Mouse (Mus musculus) intestine, embryonic 15.5 days (tissue): ENCODE measurements around the gene C2cd3. TPM values are rescaled to one million over a fixed set of nuclear protein-coding genes. Genes with fewer than 3 reads are reported as not detected.

Source experiments
- ATAC-seq: fragments of 200-750 bp; cut with Nextera tagmentation; 2 replicates; pipeline ENCODE4 v1.8.0; 2017; ENCODE audit warnings: moderate TSS enrichment, moderate library complexity
- H3K27ac ChIP-seq: fragments of 300-500 bp; sonication (generic); 2 replicates; pipeline ENCODE4 v1.5.1; 2015; ENCODE audit warnings: mild to moderate bottlenecking, inconsistent platforms
- H3K27me3 ChIP-seq: fragments of 300-500 bp; sonication (generic); replicated peaks from 2 replicates; pipeline ENCODE4 v1.6.1; 2015; ENCODE audit warnings: inconsistent platforms
- H3K36me3 ChIP-seq: fragments of 300-500 bp; sonication (generic); 2 replicates; pipeline ENCODE4 v1.6.1; 2015; ENCODE audit warnings: inconsistent platforms
- H3K4me1 ChIP-seq: fragments of 300-500 bp; sonication (generic); replicated peaks from 2 replicates; pipeline ENCODE4 v1.6.1; 2015; ENCODE audit warnings: inconsistent platforms
- H3K4me2 ChIP-seq: fragments of 300-500 bp; sonication (generic); replicated peaks from 2 replicates; pipeline ENCODE4 v1.6.1; 2015; ENCODE audit warnings: mild to moderate bottlenecking, inconsistent platforms
- H3K4me3 ChIP-seq: fragments of 300-500 bp; sonication (generic); replicated peaks from 2 replicates; pipeline ENCODE4 v1.5.1; 2015; ENCODE audit warnings: inconsistent platforms
- H3K9ac ChIP-seq: fragments of 300-500 bp; sonication (generic); 2 replicates; pipeline ENCODE4 v1.6.1; 2015; ENCODE audit warnings: inconsistent platforms
- H3K9me3 ChIP-seq: fragments of 300-500 bp; sonication (generic); 2 replicates; pipeline ENCODE4 v1.6.1; 2016; ENCODE audit warnings: inconsistent platforms
- WGBS: fragments of 180-500 bp; shearing (Covaris S2); methylation state at CpG from one replicate; pipeline ENCODE4 v1.1.7; 2015; 5-methylcytosine and 5-hydroxymethylcytosine counted together
- polyA plus RNA-seq: library from polyadenylated mRNA; unstranded; fragments of >200 nt; fragmentation: Nextera tagmentation; extraction: Ambion mirVana; gene quantifications from 2 replicates; pipeline ENCODE4 v1.2.1, GENCODE M21; 2015

The C2cd3 gene
- polyA plus RNA-seq, 1 experiment from 2014 or later, result 13.3 TPM

DNA sequence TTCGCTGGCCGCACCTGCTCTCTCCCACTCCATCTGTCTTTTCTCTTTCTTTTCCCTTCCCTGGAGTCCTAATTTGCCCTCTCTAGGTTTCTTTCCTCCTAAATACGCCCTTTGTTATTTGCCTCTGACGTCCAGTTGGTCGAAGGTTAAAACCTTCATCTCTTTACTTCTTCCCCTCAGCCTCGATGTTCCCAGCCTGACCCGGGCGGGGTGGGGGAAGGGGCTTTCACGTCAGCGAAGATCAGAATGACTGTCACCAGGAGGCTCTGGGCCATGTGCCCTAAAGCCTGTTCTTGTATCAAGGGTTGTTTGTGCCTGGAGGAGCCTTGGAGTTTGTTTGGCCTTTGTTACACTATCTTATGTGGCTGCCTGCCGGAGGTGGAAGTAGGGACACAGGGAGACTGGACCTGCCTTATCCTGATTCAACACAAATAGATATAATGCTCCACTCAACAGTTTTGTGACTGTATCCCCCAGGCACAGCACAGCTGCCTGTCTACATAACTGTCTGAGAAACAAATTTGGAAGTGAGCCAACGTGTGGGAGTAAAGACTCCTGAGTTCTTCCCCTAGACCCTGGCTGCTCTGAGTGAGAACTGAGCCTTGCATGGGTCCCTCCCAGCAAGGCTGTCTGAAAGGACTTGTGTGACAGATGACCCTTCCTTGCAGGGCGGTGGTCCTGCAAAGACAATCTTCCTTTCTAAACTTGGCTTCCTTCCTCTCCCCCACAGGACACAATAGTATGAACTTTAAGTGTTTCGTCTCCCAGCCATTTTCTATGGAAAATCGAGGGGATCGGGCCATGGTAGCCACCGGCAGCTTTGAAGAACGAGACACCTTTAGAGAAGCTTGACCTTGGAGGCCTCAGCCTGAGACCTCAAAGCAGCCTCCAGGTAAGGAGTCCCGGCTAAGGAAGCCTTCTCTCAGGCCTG is 121.7 kb downstream of the C2cd3 start:
- Histone ChIP-seq H3K4me3 (peak overlapping the region; percentile 52), H3K27ac (peak overlapping the region; percentile 78), H3K9me3 (no peaks in the 10 kb centered on the region), H3K36me3 (peaks cover 18% of the 10 kb centered on the region), H3K27me3 (no peaks in the 10 kb centered on the region), H3K9ac (peak overlapping the region; percentile 57), H3K4me2 (peak overlapping the region; percentile 90), H3K4me1 (peaks cover 36% of the 10 kb centered on the region)
- 0 out of 2 replicates have a peak, but pooled peaks have one; percentile 5 for ATAC-seq
- 23% methylated on average over 19 of the region's 19 CpGs for WGBS

DNA sequence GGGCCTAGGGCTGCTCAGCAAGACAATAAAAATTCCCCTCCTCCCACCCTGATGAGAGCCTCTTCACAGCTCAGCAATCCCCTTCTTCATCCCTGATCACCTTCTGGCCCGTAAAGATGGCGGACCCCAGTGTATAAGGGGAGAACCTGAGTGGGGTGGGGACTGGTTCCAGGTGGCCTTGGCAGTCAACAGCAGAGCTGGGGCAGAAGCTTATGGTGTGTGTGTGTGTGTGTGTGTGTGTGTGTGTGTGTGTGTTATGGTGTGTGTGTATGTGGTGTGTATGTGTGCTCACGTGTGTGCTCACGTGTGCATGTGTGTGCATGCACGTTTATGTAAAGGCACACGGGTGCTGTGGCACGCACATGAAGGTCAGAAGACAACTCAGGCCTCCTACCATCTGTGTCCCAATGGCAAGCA is 122.4 kb downstream of the C2cd3 start:
- Histone ChIP-seq H3K4me1 (peaks cover 34% of the 10 kb centered on the region), H3K27ac (peak overlapping the region; percentile 78), H3K9me3 (no peaks in the 10 kb centered on the region), H3K27me3 (no peaks in the 10 kb centered on the region), H3K4me2 (peak overlapping the region; percentile 90), H3K36me3 (peaks cover 24% of the 10 kb centered on the region), H3K4me3 (peak overlapping the region; percentile 52), H3K9ac (peak overlapping the region; percentile 57)
- no peak for ATAC-seq
- WGBS, result 71% methylated on average over 7 of the region's 7 CpGs

DNA sequence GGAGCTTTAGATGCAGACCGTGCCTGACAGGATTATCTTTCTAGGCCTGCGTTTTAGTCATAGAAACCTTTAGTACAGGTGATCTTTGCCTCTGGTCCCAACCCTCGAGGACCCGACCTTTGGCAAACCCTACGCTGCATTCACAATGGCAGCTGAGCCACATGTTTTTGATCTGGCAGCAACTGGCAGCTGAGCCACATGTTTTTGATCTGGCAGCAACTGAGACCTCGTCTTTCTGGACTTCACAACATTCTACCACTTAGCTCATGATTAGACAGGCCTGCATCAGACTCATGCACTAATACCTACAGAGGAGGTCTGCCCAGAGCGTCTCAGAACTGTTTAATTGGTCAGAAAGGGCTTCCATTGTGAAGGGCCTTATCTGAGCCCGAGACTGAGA is 123.0 kb downstream of the C2cd3 start:
- ATAC-seq, result no peak
- Histone ChIP-seq H3K36me3 (peaks cover 27% of the 10 kb centered on the region), H3K4me3 (peak overlapping the region; percentile 52), H3K9ac (peak overlapping the region; percentile 34), H3K4me1 (peaks cover 34% of the 10 kb centered on the region), H3K4me2 (peak overlapping the region; percentile 90), H3K9me3 (no peaks in the 10 kb centered on the region), H3K27me3 (no peaks in the 10 kb centered on the region), H3K27ac (peak overlapping the region; percentile 78)
- WGBS, result 47% methylated on average over 8 of the region's 8 CpGs

DNA sequence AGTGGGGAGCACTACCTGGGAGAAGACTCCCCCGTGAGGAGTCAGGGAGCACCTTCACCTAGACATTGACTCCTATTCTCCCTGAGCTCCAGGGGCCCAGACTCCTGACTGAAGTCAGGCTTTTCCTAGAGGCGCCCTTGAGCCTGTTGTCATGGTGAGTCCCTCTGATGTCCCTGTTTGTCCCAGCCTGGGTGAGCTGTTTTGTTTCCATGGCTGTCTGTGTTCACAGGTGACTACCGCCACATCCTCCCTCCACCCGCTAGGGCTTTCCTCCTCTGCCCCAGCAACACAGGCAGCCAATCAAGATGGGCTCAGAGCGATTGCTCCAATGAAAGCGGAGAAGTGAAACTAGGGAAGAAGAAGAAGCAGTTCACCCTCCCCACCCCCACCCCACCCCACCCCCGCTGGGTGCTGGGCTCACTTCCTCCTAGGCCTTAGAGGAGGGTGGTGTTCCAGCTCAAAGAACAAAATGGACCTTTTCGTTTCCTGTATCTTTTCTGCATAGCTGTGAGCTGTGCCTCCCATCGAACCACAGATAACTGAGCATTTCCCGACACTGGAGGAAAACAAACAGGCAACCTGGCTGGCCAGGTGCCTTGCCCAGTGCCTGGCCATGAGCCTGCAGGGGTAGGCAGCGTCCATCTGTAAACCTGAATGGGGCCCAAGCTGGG is 123.7 kb downstream of the C2cd3 start:
- peak; percentile 68 for ATAC-seq
- Histone ChIP-seq H3K4me2 (peak overlapping the region; percentile 90), H3K4me3 (peak overlapping the region; percentile 52), H3K4me1 (peaks cover 34% of the 10 kb centered on the region), H3K27me3 (no peaks in the 10 kb centered on the region), H3K27ac (peak overlapping the region; percentile 78), H3K9me3 (no peaks in the 10 kb centered on the region), H3K9ac (peak overlapping the region; percentile 34; the same call in 1 of the 2 replicates), H3K36me3 (peaks cover 27% of the 10 kb centered on the region)
- 21% methylated on average over 11 of the region's 11 CpGs for WGBS

DNA sequence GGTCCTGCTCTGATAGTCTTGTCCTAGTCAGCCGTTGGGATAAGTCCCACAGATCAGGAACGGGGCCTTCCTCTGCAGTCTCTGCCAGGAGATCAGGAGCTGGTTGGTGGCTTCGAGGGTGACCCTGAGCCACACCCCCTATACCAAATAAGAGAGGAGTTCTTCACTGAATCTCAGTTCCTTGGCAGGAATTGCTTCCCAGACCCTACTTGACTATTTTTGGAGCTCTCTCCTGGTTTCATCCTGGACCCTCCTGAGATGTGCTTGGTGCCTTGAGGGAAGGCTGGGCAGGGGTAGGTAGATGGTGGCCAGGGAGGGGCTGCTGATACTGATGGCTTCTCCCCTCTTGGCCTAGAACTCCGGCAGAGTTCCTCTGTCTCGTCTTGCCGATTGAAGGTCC is 124.3 kb downstream of the C2cd3 start:
- Histone ChIP-seq H3K27me3 (no peaks in the 10 kb centered on the region), H3K4me1 (peaks cover 34% of the 10 kb centered on the region), H3K9me3 (no peaks in the 10 kb centered on the region), H3K27ac (peak overlapping the region; percentile 78), H3K36me3 (peaks cover 27% of the 10 kb centered on the region), H3K4me3 (no peak overlapping the region), H3K9ac (no peak overlapping the region), H3K4me2 (peak overlapping the region; percentile 90)
- no peak for ATAC-seq
- 64% methylated on average over 6 of the region's 6 CpGs for WGBS

DNA sequence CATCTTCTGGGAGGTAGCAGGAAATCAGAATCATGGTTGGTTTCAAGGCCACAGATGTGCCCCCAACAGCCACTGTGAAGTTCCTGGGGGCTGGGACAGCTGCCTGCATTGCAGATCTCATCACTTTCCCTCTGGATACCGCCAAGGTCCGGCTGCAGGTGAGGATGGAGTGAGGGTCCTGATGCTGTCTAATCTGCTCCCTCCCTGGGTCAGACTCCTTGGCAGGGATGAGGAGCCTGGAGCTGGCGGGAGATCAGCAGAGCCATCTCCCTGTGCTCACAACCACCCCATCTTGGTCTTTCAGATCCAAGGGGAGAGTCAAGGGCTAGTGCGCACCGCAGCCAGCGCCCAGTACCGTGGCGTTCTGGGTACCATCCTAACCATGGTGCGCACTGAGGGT is 124.8 kb downstream of the C2cd3 start:
- 97% methylated on average over 9 of the region's 9 CpGs for WGBS
- Histone ChIP-seq H3K36me3 (peaks cover 27% of the 10 kb centered on the region), H3K4me2 (peak overlapping the region; percentile 90; the same call in 1 of the 2 replicates), H3K27me3 (no peaks in the 10 kb centered on the region), H3K4me3 (no peak overlapping the region), H3K4me1 (peaks cover 34% of the 10 kb centered on the region), H3K9me3 (no peaks in the 10 kb centered on the region), H3K27ac (0 out of 2 replicates have a peak overlapping the region, but pooled peaks have one; percentile 78), H3K9ac (no peak overlapping the region)
- ATAC-seq, result no peak

DNA sequence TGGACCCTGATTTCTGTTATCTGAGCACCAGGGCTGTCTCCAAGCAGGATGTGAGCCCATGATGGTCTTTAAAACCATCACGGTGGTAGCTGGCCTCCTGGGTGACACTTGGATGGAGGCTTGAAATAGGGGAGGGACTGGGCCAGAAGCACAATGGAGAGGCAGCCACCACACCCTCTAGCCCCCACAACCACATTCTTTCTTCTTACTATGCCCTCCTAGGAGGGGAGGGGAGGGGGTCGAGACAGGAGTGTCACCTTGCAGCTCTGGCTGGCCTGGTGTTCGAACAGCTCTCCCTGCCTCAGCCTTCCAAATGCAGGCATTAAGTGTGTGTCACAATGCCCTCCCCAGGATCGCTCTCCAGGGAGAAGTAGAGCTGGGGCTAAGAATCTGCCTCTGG is 125.4 kb downstream of the C2cd3 start:
- ATAC-seq, result no peak
- peaks cover 27% of the 10 kb centered on the region for H3K36me3 ChIP-seq
- H3K27me3 ChIP-seq, result no peaks in the 10 kb centered on the region
- H3K27ac ChIP-seq, result no peak overlapping the region
- H3K4me3 ChIP-seq, result no peak overlapping the region
- H3K9me3 ChIP-seq, result no peaks in the 10 kb centered on the region
- H3K9ac ChIP-seq, result no peak overlapping the region
- H3K4me2 ChIP-seq, result no peak overlapping the region
- H3K4me1 ChIP-seq, result peaks cover 33% of the 10 kb centered on the region
- 90% methylated on average over 4 of the region's 4 CpGs for WGBS

DNA sequence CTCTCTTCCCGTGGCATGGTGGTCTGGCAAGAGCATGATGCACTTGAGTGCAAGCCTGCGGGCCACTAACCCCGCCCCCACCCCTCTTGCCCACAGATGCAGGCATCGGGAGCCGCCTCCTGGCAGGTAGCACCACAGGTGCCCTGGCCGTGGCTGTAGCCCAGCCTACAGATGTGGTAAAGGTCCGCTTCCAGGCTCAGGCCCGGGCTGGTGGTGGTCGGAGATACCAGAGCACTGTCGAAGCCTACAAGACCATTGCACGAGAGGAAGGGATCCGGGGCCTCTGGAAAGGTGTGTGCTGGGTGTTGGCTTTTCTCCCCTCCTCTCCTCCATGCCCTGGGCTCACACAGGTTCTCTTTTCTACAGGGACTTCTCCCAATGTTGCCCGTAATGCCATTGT is 125.9 kb downstream of the C2cd3 start:
- no peaks in the 10 kb centered on the region for H3K27me3 ChIP-seq
- no peaks in the 10 kb centered on the region for H3K9me3 ChIP-seq
- no peak for ATAC-seq
- H3K4me1 ChIP-seq, result peaks cover 28% of the 10 kb centered on the region
- peaks cover 27% of the 10 kb centered on the region for H3K36me3 ChIP-seq
- no peak overlapping the region for H3K4me3 ChIP-seq
- H3K4me2 ChIP-seq, result no peak overlapping the region
- no peak overlapping the region for H3K9ac ChIP-seq
- H3K27ac ChIP-seq, result no peak overlapping the region
- WGBS, result 91% methylated on average over 13 of the region's 13 CpGs

DNA sequence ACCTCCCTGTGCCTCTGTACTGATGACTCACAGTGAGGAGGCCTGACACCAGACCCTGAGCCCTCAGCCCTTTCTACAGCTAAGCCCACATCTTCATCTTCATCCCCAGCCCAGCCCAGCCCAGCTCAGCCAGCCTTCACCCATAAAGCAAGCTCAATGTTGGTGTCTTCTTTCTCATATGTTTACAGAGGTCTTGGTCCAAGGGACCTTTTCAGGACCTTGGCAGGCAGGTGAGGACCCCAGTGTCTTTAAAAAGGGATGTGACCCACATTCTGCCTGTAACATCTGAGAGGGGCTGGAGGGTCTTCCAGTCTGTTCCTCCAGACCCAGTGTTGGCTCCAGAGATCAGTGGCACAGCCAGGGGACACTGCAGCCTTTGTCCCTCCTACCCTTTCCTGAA is 127.4 kb downstream of the C2cd3 start:
- Histone ChIP-seq H3K36me3 (peaks cover 27% of the 10 kb centered on the region), H3K27ac (no peak overlapping the region), H3K9me3 (no peaks in the 10 kb centered on the region), H3K4me3 (no peak overlapping the region), H3K9ac (no peak overlapping the region), H3K27me3 (no peaks in the 10 kb centered on the region), H3K4me1 (peaks cover 18% of the 10 kb centered on the region), H3K4me2 (no peak overlapping the region)
- no peak for ATAC-seq

DNA sequence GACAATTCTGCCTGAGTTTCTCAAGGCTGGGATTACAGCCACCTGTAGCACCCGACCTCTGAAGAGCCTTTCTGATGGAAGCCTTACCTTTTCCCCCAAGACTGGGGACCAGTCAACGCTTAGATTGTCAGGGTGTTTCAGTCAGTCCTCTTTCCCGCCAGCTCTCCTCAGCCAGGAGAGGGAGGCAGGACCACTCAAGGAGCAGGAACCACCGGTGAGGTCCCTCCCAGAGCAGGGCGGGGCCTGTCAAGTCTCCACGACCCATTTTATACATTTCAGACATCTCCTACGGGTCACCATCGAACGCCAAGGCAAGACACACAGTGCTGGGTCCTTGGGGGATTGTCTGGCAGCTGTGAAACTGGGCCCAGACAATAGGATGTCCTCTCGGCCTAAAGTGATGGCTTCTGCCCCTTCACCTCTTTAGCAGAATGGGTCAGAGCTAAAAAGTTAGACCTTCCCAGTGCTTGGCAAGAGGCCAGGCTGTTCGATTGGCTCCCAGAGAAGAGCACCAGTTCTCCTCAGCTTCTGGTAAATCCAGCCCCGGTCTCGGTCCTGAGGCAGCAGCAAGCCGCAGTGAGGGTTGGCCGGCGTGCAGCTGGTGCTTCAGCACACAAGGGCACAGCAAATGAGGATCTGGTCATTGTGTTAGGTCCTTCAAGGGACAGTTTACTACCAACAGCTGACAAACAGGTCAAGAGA is 128.4 kb downstream of the C2cd3 start:
- H3K27me3 ChIP-seq, result no peaks in the 10 kb centered on the region
- H3K9me3 ChIP-seq, result no peaks in the 10 kb centered on the region
- H3K27ac ChIP-seq, result no peak overlapping the region
- ATAC-seq, result no peak
- H3K4me1 ChIP-seq, result peaks cover 11% of the 10 kb centered on the region
- no peak overlapping the region for H3K9ac ChIP-seq
- H3K4me3 ChIP-seq, result no peak overlapping the region
- WGBS, result 63% methylated on average over 16 of the region's 16 CpGs
- H3K36me3 ChIP-seq, result peaks cover 27% of the 10 kb centered on the region
- H3K4me2 ChIP-seq, result no peak overlapping the region

DNA sequence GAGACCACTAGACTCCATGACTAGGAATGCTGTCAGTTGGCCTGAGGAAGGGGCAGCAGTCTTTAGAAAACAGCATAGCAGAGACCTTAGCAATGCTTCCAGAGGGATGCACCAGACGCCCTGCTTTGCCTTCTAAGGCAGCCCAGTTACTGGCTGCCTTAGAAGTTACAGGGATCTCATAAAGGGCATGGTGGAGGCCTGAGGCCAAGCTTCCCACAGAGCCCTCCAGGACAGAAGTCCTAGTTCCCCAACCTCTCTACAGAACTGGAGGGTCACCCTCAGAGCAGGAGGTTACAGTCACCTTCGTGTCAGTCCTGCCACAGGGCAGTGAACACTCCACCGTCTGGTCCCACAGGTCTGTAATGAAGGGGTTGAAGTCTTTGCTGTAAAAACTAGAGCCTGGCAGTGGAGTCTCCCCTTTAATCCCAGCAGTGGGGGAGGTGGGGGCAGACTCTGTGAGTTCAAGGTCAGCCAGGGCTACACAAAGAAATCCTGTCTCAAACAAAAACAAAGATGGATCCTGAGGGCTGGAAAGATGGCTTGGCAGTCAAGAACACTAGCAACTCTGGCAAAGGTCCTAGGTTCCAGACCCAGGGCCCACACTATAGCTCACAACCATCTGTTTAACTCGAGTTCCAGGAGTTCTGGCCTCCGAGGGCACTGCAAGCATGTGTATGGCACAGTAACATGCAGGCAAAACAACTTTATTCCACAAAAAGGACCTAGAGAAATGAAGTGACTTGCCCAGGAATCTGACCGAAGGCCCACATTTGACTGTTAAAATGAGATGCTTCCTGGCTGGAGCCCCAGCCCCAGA is 129.2 kb downstream of the C2cd3 start:
- Histone ChIP-seq H3K9ac (no peak overlapping the region), H3K4me3 (no peak overlapping the region), H3K27ac (no peak overlapping the region), H3K4me2 (no peak overlapping the region), H3K9me3 (no peaks in the 10 kb centered on the region), H3K27me3 (no peaks in the 10 kb centered on the region), H3K36me3 (peaks cover 27% of the 10 kb centered on the region), H3K4me1 (peaks cover 4% of the 10 kb centered on the region)
- 0 out of 2 replicates have a peak, but pooled peaks have one; percentile 26 for ATAC-seq
- 70% methylated on average over 6 of the region's 6 CpGs for WGBS
